Mouse (Mus musculus) cerebellum, adult 18-20 months (tissue): ENCODE data around the gene Cacna1c.
"Not testable (repeated sequence)": the region's sequence is repeated elsewhere in the genome, so short reads cannot be mapped to it uniquely, and the experiment has no call there.

Experiments
- DNase-seq, 2 experiments: peaks; one replicate each; pipeline ENCODE4 v3.0.0; 2021

The Cacna1c gene

DNA sequence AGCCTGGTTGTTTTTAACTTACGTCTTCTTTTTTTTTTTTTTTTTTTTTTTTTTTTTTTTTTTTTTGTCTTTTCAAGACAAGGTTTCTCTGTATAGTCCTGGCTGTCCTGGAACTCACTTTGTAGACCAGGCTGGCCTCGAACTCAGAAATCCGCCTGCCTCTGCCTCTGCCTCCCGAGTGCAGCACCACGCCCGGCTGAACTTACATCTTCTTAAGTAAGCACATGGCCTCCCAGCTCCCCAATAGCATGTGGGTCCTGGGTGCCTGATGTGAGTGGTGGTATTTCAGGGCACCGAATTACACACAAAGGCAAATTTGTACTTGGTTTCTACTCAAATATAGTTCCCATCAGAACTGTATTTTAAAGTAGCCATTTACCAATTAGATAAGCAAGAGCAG lies 9.8 kb upstream of the Cacna1c start:
- not testable (repeated sequence) for DNase-seq

DNA sequence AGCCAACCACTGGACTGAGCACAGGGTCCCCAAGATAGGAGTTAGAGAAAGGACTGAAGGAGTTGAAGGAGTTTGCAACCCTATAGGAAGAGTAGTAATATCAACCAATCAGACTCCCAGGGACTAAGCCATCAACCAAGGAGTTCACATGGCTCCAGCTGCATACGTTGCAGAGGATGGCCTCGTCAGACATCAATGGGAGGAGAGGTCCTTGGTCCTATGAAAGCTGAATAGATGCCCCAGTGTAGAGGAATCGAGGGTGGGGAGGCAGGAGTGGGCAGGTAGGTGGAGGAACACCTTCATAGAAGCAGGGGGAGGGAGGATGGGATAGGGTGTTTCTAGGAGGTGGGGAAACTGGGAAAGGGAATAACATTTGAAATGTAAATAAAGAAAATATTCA lies 8.7 kb upstream of the Cacna1c start:
- DNase-seq = no peak

DNA sequence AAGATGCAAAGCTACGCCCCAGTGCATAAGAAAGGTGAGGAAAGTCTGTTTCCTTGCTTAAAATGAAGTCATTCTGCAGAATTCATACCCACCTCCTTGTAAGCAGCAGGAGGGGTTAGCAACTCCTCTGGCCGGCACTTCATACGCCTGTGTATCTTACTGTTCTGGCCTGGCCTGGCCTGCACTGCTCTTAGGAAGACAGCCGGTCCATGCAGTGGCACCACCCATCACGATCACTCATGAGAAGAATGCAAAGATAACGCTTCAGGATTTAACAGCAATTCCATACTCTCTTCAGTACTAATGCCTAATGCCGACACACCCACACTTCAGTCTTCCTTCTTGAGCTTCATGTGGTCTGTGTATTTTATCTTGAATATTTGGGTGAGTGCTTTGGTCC lies 8.1 kb upstream of the Cacna1c start:
- DNase-seq = no peak

DNA sequence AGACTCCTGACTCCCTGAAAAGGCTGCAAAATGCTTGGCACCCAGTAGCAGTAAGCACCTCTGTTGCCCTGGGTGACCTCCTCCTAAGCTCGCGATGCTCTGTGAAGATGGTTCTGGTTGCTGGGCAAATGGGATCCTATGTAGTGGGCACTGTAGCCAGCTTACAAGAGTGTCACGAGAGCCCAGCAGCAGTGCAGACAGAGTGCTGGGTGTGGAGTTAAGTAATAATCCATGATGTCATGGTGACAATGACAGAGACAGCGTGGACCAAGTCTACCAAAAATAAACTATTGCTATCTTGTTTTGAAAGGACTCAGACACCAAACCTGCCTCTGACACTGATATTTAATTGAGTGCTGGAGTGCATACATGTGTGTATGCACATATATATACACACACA lies 5.4 kb upstream of the Cacna1c start:
- no peak for DNase-seq

DNA sequence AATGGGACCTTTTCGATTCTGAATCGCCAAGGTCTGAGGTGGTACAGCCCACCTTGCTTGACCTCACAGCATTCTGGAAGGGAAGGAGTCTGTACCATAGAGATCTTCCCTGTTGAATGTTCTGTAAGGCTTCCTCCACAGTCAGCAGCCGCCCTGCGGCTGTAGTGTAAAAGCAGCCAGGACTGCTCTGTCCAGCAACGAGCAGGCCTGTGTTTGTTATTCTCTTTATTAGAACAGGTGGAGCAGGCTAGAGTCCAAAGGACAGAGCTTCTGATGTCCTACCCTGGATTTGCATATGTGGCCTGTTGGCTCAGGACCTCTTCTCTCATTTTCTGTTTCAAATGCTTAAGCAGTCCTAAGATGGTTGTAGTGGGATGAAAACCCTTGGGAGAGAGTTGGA lies 4.1 kb upstream of the Cacna1c start:
- no peak for DNase-seq

DNA sequence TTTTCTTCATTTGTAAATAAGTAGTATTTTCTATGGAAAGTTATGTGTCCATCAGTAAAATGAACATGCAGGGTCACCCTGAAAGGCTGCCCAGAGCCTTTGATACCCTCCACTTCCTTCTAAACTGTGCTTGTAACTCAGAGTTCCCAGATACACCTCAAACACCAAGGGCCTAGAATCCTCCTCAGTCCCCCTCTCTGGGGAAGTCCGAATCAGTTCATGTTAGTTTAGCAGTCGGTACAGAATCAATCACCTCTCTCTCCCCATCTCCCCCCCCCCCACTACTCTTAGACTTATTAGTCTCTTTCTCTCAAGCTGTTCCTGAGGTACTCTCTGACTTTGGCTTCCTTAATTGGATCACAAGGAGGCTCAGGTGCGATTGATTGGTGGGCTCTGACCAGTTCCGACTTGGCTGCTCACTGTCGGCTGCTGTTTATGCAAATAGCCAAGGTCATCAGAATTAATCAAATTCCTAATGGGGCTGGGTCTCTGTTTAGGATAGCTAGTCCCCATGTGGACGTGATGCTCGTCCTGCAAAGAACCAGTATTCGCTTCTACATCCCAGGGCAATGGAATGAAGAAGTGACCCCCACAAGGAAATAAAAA lies 3.2 kb upstream of the Cacna1c start:
- DNase-seq = no peak

DNA sequence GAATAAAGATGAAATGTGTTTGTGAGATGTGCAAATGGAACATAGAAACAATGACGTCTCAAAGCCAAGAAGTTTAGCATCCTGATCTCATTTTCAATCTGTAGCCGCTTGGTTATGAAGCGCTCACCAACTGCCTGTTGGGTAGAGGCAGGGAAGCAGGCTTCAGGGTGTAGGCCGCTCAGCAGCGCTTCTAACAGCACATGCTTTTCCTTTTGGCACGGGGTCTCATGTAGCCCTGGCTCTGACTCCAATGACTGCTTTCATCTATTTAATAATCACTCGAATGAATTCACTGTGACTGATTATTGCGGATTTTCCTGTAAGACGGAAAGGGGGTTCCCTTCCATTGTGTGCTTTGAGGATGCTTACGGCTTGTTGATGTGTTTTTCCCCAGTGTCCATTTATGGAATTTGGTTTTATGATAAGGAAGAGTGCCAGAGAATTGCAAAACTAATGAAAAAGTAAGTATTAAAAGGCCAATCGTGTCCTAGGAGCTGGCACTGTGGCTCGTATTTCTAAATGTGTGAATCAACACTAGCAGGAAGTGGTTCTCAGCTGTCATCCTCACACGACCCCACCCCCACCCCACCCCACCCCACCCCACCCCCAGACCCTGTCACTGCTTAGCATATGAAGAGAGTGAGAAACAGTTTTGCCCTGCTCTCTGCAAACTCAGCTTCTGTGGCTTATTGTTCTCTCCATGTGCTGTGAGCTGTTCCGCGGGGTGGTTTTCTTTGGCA lies 2.5 kb upstream of the Cacna1c start:
- no peak for DNase-seq

DNA sequence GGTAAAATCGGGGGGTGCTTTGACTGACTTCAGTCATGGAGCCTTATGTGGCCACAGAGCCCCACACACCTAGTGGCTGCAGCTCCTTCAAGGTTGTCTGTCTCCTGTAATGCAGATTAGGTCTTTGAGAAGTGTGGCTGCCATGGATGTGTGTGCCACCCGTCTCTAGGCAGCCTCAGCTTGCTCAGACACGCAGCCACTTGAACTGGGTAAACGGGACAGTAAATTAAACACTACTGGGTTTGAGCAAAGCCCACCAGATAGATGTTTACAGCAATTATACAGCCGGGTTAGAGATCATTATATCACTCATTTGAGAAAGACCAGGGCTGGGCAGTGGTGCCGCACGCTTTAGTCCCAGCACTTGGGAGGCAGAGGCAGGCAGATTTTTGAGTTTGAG lies 1.6 kb downstream of the Cacna1c start:
- DNase-seq = no peak

DNA sequence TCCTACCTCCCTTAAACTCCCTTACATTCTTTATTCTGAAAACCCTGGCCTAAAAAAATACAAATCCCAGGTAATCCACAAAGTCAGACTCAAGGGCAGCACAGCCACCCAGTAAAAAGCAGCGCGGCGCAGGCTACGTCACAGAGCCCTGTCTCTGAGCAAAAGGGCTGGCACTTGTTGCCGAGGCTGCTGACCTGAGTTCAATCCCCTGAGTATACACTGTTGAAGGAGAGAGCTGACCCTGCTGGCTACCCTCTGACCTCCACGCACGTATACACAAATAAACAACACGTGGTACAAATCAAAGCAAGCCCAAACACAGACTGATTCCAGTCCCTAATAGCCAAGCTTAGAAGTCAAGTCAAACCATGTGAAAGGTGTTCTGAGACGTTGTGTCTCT lies 2.1 kb downstream of the Cacna1c start:
- DNase-seq = no peak

DNA sequence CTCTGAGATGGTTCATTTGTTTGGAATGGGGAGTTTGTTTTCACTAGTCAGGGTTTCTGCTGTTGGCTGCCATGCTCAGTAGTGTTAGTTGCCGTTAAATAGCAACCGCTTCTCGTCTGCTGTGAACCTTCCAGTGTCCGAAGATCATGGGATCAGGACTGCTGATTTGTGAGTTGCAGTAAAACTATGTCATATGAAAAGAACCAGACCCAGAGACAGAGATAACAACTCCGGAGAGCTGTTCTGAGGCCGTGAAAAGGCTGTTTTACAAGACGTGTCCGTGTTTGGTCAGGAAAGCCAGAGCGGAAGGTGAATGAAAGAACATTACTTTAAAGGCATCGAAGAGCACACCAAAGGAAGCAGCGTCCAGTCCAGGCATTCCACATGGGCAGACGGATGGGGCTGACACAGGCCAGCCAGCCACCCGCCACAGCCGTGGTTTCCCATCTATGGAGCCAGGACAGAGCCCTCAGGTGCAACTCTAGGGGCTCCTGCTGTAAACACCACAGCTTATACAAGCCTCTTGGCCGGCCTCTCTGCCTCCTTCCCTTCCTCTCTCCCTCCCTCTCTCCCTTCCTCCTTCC lies 2.6 kb downstream of the Cacna1c start:
- DNase-seq = no peak

DNA sequence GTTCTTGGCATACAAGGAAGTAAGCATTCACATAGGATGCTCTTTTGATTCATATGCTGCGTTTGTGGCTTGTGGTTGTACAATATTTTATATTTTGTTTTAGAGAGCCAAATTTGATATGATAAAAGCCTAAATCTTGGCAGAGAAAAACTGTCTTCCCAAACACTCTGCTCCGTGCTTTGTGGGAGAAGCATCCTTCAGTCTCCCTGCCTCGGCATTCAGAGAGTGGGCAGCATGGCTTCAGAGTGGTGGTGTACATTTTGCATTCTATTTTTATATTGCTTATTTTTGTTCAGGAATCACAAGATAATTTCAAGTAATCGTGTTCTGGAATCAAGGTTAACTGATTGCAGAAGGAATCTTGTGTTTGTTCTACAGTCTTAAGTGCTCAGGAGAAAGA lies 4.7 kb downstream of the Cacna1c start:
- no peak for DNase-seq

DNA sequence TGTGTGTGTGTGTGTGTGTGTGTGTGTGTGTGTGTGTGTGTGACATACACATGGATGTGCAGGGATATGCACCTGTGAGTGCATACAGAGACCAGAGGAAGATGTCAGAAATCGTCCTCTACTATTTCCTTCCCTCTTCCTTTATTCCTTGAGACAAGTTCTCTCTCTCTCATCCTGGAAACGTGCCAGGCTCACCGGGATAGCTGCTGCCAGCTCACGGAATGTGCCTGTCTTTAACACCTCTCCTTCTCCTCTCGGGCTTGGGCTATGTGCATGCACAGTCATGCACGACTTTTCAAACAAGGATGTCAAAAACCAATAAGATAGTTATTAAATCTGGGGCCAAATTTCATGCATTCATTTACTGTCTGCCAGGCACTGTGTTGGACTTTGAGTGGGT lies 8.6 kb downstream of the Cacna1c start:
- peak; percentile 28 to 30 for DNase-seq

DNA sequence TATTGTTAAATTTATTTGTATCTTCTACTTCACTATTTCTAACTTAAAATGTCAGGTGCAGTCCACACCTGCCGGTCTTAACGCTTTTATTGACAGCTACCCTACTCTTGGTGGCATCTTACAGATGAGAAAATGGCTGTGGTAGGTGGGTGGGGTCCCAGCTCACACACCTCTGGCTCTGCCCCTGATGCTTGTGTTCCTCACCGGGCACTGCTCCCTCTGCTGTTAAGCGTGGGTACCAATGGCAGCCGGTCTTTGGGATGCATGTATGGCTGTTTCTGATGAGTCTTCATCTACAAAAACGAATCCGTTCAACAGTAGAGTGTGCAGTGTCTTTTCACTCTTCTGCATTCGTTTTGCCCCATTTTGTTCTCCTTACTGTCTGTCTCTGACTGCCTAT lies 9.6 kb downstream of the Cacna1c start:
- peak; percentile 41 to 44 for DNase-seq

DNA sequence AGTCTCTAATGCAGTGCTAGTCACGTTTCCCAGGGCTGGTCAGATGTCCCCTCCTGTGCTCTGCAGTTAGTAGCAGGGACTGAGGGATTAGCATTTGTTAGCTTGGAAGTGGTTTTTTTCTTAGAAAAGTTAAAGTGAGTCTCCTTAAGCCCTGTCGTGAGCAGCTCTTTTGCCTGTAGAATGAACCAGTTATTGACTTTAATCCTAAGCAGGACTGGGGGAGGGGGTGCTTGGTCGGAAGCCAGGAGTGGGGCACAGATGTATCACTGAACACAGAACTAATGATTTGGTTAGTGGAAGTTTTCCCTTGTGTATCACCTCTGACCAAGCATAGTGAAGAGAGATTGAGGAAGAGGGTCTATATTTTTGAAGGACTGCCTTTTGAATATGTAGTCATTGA lies 12.4 kb downstream of the Cacna1c start:
- no peak for DNase-seq

DNA sequence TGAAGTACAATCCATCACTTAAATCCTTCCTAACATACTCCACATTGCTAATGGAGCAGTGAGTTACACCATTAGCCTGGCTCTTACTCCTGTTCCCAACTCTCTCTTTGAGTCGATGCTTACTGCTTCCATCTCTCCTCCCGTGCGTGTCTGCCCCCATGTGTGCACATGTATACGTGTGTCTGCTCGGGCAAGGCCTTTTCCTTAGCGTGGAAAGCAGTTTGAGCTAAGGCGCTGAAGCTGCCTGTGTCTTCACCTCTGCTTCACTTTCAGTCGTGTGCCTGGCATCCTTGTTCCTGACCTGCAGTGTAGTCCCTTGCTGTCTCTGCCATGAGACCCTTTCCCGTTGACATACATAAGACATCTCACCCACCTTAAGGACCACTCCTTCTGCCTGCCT lies 14.0 kb downstream of the Cacna1c start:
- no peak for DNase-seq

DNA sequence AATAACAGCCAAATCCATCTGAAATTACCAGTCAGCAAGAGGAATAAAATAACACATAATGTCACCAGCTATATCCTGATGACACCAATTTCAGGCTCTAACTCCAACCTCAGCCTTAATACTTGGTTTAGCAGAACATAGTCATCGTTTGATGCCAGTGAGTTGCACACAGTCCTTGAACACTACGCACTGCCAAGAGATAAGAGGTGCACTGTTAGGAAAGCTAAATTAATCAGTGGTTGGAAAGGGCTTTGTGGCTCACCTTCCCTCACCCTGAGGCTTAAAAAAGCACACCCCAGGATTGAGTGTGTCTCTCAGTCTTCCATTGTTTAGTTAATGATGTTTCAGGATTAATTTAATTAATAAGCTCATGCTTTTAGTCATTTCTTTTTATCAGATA lies 16.0 kb downstream of the Cacna1c start:
- DNase-seq = no peak

DNA sequence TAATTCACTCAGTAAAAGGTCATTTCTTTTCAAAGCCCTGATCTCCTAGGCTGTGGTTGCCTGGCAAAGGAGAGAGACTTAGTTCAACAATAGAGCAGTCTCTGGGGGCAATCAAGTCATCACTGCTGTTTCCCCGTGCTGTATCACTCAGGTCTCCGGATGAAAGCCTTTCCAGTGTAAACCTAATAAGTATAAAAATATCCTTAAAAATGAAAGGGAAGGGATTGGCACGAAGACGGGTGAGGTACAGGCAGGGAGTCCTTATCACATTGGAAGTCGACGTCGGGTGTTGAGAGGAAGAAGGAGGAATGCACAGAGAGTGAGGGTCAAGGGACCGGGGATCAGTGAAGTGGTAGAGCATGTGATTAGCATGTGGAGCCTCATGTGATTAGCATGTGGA lies 19.1 kb downstream of the Cacna1c start:
- DNase-seq = no peak

DNA sequence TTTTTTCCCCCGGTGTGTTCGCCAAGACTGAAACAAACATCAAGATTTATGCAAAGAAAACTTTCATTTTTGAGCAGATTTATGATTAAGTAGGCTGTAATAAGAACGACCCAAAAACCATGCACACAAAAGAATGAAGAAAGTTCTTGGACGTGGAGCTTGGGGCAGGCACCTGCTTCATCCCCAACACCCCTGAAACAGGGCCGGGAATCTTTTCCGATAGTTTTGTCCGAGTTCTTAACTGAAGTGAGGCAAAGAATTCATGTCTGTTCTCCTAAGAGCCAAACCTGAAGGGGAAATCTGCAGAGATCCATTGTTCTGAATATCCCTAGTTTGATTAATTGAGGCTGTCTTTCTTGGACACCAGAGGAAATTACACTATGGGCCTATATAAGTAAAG lies 20.1 kb downstream of the Cacna1c start:
- no peak for DNase-seq

DNA sequence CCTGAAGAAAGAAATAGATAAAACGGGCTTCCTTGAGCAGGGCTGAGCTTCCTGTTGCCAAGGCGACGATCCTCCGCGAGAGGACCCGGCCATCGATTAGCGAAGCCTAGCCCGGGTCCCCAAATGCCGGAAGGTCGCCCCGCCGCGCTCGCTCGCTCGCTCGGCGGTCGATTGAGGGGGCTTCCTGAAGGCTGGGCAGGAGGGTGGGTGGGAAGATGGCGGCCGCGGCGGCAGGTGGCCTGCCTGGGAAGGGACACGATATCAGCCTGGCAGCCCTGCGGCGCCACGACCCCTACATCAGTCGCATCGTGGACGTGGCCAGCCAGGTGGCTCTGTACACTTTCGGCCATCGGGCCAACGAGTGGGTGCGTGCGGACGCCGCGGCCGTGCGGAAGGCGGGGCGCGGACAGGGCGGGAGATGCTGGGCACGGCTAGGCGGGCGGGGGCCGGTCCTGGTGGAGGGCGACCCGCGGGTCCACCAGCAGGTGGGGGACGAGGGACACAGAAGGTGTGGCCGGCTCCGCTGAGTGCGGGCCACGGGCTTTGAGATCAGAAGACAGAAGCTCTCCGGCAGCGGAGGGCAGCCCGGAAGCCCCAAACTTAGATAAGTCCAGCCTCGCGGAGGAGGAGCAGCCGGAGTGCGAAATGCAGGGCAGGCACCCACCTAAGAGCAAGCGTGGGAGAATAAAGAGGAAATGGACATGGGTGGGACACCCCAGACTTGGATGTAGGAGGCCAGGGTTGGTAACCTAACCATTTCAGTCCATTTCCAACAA lies 21.0 kb downstream of the Cacna1c start, which contains the start of gene Dcp1b:
TSS of gene Dcp1b (plus strand) at position 176 of the 776 bp plus-strand sequence.
- DNase-seq = peak; percentile 87 to 88

DNA sequence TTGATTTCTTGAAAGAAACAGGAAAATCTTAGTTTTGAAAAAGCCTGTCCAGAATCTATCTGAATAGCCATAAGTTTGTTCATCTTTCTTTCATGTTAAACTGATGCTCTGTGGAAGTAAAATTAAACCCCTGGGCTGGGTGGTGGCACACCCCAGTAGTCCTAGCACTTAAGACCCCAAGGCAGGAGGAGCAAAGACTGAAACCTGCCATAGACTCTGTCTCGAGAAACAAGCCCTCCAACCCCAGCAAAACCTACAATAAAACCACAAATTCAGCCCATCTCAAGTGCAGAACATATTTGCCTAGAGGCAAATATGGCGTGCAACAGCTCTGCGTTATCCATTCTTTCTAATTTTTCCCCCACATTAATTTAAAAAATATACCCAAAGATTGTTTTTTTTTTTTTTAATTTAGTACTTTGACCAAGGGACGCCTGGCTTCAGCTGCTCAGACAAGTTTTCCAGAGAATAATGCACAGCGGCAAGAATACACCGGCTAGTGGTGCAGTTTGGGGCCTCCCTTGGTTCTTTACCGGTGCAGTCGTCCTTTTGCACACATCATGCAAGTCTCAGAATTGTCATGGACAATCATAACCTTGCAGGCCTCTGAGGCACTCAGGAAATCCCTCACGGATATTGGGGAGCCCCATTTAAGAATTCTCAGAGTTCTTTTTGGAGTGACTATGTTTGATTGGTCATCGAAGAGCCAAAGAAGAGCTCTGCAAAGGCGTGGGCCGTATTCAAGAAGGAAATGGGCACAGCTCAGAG lies 21.7 kb downstream of the Cacna1c start:
- DNase-seq = no peak

DNA sequence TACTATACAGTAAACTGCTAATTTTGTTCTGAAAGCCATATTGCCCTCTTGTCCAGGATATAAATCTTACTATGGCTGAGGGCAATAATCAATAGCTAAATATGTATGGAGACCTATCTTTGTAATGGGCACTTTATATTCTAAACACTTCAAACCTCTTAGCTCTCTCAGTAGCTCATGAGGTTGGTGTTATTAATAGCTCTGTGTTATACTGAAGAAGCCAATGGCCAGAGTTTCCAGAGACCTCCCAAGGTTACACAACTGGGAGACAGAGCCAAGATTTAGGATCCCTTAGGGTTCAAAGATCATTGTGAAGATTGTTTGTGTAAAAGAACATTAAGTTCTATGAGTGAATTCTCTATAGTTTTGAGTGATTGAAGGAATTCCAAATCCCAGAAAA lies 30.5 kb downstream of the Cacna1c start:
- no peak for DNase-seq

DNA sequence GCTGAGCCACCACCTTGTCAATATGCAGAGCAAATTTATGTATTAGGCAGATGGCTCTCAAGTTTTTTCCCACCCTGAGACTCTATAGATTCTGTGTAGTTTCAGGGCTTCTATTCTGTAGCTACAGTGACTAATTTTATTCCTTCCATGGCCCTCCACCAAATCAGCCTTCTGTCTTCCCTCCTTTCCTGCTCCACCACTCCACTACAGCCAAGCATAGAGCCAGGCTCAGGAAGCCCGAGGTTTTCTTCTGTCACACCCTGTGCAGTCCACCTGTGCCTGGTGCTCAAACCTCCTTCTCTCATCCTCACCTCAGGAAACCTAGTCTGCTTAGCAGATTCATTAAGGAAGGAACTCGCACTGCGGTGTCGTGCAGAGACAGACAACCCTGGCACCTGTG lies 51.1 kb downstream of the Cacna1c start:
- no peak for DNase-seq

DNA sequence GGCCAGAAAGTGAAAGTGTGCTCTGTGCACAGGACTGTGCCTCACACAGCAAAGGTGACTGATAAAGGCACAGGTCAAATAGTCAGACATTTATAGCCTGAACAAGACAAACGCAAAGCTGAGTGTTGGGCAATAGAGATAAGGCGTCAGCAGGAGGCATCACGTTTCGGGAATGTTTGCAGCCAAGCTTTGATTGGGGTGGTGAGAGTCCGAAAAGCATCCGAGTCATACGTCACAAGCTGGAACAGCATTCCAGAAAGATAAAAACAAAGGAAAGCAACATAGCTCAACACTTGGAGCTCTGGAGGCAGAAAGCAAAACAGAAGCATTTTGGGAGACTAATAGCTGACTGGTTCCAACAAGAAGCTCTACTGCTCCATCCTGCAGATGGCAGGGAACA lies 56.7 kb downstream of the Cacna1c start:
- DNase-seq = no peak
